Mouse (Mus musculus) heart, embryonic 16.5 days (tissue): ENCODE measurements around the gene Grb7. TPM values are rescaled to one million over a fixed set of nuclear protein-coding genes. Genes with fewer than 3 reads are reported as not detected.

ENCODE experiments used
- ATAC-seq: fragments of 200-750 bp; cut with Nextera tagmentation; replicated peaks from 2 replicates; pipeline ENCODE4 v1.8.0; 2017; ENCODE audit warnings: moderate number of reproducible peaks; ENCODE audit not compliant: insufficient read depth, low FRiP score; ENCODE audit errors: extremely low read depth
- H3K27ac ChIP-seq: fragments of 300-500 bp; sonication (generic); 2 replicates; pipeline ENCODE4 v1.5.1; 2014; ENCODE audit warnings: mild to moderate bottlenecking, low read length, control low read depth, moderate library complexity
- H3K27me3 ChIP-seq: fragments of 300-500 bp; sonication (generic); 2 replicates; pipeline ENCODE4 v1.6.1; 2014; ENCODE audit warnings: low read length, mixed read lengths; ENCODE audit not compliant: control insufficient read depth, insufficient read depth
- H3K36me3 ChIP-seq: fragments of 300-500 bp; sonication (generic); 2 replicates; pipeline ENCODE4 v1.6.1; 2014; ENCODE audit not compliant: control insufficient read depth, insufficient read depth
- H3K4me1 ChIP-seq: fragments of 300-500 bp; sonication (generic); 2 replicates; pipeline ENCODE4 v1.6.1; 2014; ENCODE audit warnings: low read length, mixed read lengths; ENCODE audit not compliant: control insufficient read depth, insufficient read depth
- H3K4me2 ChIP-seq: fragments of 300-500 bp; sonication (generic); 2 replicates; pipeline ENCODE4 v1.6.1; 2014; ENCODE audit warnings: low read depth, mild to moderate bottlenecking, control low read depth, low read length
- H3K4me3 ChIP-seq: fragments of 300-500 bp; sonication (generic); 2 replicates; pipeline ENCODE4 v1.5.1; 2014; ENCODE audit warnings: mild to moderate bottlenecking, control low read depth, low read length
- H3K9ac ChIP-seq: fragments of 300-500 bp; sonication (generic); 2 replicates; pipeline ENCODE4 v1.6.1; 2014; ENCODE audit warnings: low read length, control low read depth
- H3K9me3 ChIP-seq: fragments of 300-500 bp; sonication (generic); replicated peaks from 2 replicates; pipeline ENCODE4 v1.6.1; 2016; ENCODE audit warnings: low read length; ENCODE audit not compliant: control insufficient read depth
- WGBS: fragments of 180-500 bp; shearing (Covaris S2); extraction: QIAGEN DNeasy Blood & Tissue Kit; methylation state at CpG from one replicate; pipeline ENCODE4 v1.1.7; 2014; 5-methylcytosine and 5-hydroxymethylcytosine counted together
- polyA plus RNA-seq: library from polyadenylated mRNA; unstranded; fragments of >200 nt; fragmentation: Nextera tagmentation; extraction: Ambion mirVana; gene quantifications from 2 replicates; pipeline ENCODE4 v1.2.1, GENCODE M21; 2015

Grb7 gene
- polyA plus RNA-seq, 1 experiment from 2014 or later, result 1.9 TPM

DNA sequence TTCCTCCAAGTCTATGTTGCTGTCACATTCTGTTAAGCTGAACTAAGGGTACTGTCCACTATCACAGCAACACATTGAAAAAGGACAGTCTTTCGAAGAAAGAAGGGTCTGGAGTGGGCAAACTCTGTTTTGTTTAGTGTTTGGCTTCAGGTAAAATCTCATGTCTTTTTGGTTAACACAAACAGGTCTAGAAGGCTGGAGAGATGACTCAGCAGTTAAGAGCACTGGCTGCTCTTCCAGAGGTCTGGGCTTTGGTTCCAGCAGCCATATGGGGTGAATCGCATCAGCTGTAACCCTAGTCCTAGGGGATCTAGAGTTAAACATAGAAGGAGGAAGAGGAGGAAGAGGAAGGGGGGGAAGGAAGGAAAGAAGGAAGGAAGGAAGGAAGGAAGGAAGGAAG is 39.6 kb downstream of the Grb7 start:
- Histone ChIP-seq H3K4me2 (no peak overlapping the region), H3K9me3 (no peaks in the 10 kb centered on the region), H3K27ac (no peak overlapping the region), H3K27me3 (no peaks in the 10 kb centered on the region), H3K4me3 (no peak overlapping the region), H3K9ac (no peak overlapping the region), H3K36me3 (no peaks in the 10 kb centered on the region), H3K4me1 (no peaks in the 10 kb centered on the region)
- WGBS, result 81% methylated on average over 2 of the region's 2 CpGs
- no peak for ATAC-seq

GRCm38 (mm10) chr11:98487526-98488040 is 41.4 kb downstream of the Grb7 start:
- H3K27ac ChIP-seq, result no peak overlapping the region
- no peak overlapping the region for H3K9ac ChIP-seq
- 58% methylated on average over 5 of the region's 5 CpGs for WGBS
- no peaks in the 10 kb centered on the region for H3K27me3 ChIP-seq
- no peak for ATAC-seq
- H3K4me2 ChIP-seq, result no peak overlapping the region
- H3K4me1 ChIP-seq, result no peaks in the 10 kb centered on the region
- H3K4me3 ChIP-seq, result no peak overlapping the region
- H3K9me3 ChIP-seq, result no peaks in the 10 kb centered on the region
- H3K36me3 ChIP-seq, result no peaks in the 10 kb centered on the region

DNA sequence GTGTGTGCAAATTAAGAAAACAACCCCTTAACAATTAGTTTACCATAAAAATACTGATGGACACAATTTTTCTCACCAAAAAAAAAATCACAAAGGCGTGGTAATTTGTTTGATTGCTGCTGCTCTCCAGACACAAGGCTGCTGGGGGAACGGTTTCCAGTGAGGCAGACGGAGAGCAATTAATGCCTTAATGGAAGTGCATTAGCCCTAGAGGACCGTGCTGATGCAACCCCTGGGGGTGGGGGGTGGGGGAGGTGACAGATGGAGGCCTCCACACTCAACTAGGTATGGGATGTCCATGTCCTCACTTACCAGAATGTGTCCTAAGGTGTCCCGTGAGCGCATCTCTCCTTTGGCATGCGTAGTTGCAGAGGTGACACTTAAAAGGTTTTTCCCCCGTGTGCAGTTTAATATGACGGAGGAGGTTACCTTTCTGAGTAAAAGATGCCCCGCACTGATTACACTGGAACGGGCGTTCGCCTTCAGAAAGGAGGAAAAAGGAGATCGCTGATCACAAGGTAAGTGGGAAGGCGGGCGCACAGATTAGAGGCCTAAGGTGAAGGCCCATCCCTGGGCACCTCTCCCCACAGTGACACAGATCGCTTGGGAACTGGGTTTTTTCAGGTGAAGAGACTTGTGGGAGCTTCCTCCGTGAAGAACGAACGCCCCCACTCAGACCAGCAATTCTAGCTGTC is 42.5 kb downstream of the Grb7 start:
- no peak overlapping the region for H3K4me3 ChIP-seq
- no peak overlapping the region for H3K27ac ChIP-seq
- H3K9me3 ChIP-seq, result no peaks in the 10 kb centered on the region
- H3K36me3 ChIP-seq, result no peaks in the 10 kb centered on the region
- no peaks in the 10 kb centered on the region for H3K4me1 ChIP-seq
- no peak overlapping the region for H3K4me2 ChIP-seq
- 75% methylated on average over 20 of the region's 20 CpGs for WGBS
- no peak overlapping the region for H3K9ac ChIP-seq
- H3K27me3 ChIP-seq, result no peaks in the 10 kb centered on the region
- ATAC-seq, result no peak

- ATAC-seq, result no peak
- Histone ChIP-seq H3K36me3 (no peaks in the 10 kb centered on the region), H3K27me3 (no peaks in the 10 kb centered on the region), H3K4me1 (no peaks in the 10 kb centered on the region), H3K9ac (no peak overlapping the region), H3K4me3 (no peak overlapping the region), H3K27ac (no peak overlapping the region), H3K4me2 (no peak overlapping the region), H3K9me3 (no peaks in the 10 kb centered on the region)
- WGBS, result 66% methylated on average over 7 of the region's 7 CpGs
Observed at GRCm38 (mm10) chr11:98491571-98491970, 45.4 kb downstream of the Grb7 start.

DNA sequence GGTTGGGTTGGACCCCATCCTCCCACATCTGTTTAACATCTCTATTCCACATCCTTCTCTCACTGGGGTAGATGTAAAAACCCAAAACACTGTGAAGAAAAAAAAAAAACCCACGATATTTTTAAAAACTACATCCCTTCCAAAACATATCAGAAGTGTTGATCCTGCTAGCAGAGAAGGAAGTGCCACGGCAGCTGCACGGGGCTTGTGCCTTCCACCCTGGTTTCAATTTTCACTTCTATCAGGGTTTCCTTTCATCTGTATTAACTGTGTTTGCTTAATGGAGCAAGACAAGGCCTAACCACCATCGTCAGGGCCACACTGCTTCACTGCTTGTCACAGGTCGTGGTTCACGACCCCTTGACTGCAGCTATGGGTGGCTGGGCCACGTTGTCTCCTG is 46.8 kb downstream of the Grb7 start:
- no peak for ATAC-seq
- Histone ChIP-seq H3K4me1 (peaks cover 4% of the 10 kb centered on the region; the same call in 1 of the 2 replicates), H3K9ac (no peak overlapping the region), H3K27me3 (no peaks in the 10 kb centered on the region), H3K9me3 (no peaks in the 10 kb centered on the region), H3K36me3 (no peaks in the 10 kb centered on the region), H3K4me2 (no peak overlapping the region), H3K4me3 (no peak overlapping the region), H3K27ac (peak overlapping the region; percentile 17; the same call in 1 of the 2 replicates)
- WGBS, result 23% methylated on average over 7 of the region's 7 CpGs

- Histone ChIP-seq H3K27me3 (no peaks in the 10 kb centered on the region), H3K9ac (no peak overlapping the region), H3K4me2 (no peak overlapping the region), H3K4me1 (peaks cover 4% of the 10 kb centered on the region; the same call in 1 of the 2 replicates), H3K27ac (peak overlapping the region; percentile 17; the same call in 1 of the 2 replicates), H3K4me3 (no peak overlapping the region), H3K9me3 (no peaks in the 10 kb centered on the region), H3K36me3 (no peaks in the 10 kb centered on the region)
- 61% methylated on average over 9 of the region's 9 CpGs for WGBS
- ATAC-seq, result no peak
Observed at GRCm38 (mm10) chr11:98493394-98493793, 47.2 kb downstream of the Grb7 start.

- ATAC-seq, result no peak
- 85% methylated on average over 5 of the region's 5 CpGs for WGBS
Observed at GRCm38 (mm10) chr11:98495176-98495719, 49.1 kb downstream of the Grb7 start.

GRCm38 (mm10) chr11:98497388-98498288 is 51.4 kb downstream of the Grb7 start:
- Histone ChIP-seq H3K9me3 (no peaks in the 10 kb centered on the region), H3K36me3 (no peaks in the 10 kb centered on the region), H3K4me3 (no peak overlapping the region), H3K4me2 (no peak overlapping the region), H3K27me3 (no peaks in the 10 kb centered on the region; the same call in 1 of the 2 replicates), H3K9ac (no peak overlapping the region), H3K4me1 (peaks cover 4% of the 10 kb centered on the region; the same call in 1 of the 2 replicates), H3K27ac (0 out of 2 replicates have a peak overlapping the region, but pooled peaks have one; percentile 34)
- 53% methylated on average over 22 of the region's 22 CpGs for WGBS
- ATAC-seq, result no peak

More at GRCm38 (mm10) chr11:98495176-98495719, 49.1 kb downstream of the Grb7 start:
- Histone ChIP-seq H3K27me3 (no peaks in the 10 kb centered on the region), H3K27ac (no peak overlapping the region), H3K4me3 (no peak overlapping the region), H3K9ac (no peak overlapping the region), H3K4me2 (no peak overlapping the region), H3K4me1 (peaks cover 4% of the 10 kb centered on the region; the same call in 1 of the 2 replicates), H3K9me3 (no peaks in the 10 kb centered on the region), H3K36me3 (no peaks in the 10 kb centered on the region)
